Mouse (Mus musculus) heart, embryonic 10.5 days (tissue): ENCODE results near the gene Sgk1. TPM values are rescaled to one million over a fixed set of nuclear protein-coding genes. Genes with fewer than 3 reads are reported as not detected.

Source experiments
- DNase-seq: peaks from one replicate; pipeline ENCODE4 v3.0.0-alpha.2; 2017; ENCODE audit warnings: low spot score
- H3K27ac ChIP-seq: fragments of 300-500 bp; sonication (generic); 2 replicates; pipeline ENCODE4 v1.5.1; 2016; ENCODE audit warnings: mild to moderate bottlenecking
- H3K27me3 ChIP-seq: fragments of 300-500 bp; sonication (generic); 2 replicates; pipeline ENCODE4 v1.6.1; 2016; ENCODE audit warnings: mild to moderate bottlenecking; ENCODE audit not compliant: poor library complexity, insufficient read depth, severe bottlenecking
- H3K36me3 ChIP-seq: fragments of 300-500 bp; sonication (generic); 2 replicates; pipeline ENCODE4 v1.6.1; 2016; ENCODE audit warnings: mild to moderate bottlenecking, moderate library complexity
- H3K4me1 ChIP-seq: fragments of 300-500 bp; sonication (generic); 2 replicates; pipeline ENCODE4 v1.6.1; 2016; ENCODE audit warnings: mild to moderate bottlenecking
- H3K4me3 ChIP-seq: fragments of 300-500 bp; sonication (generic); 2 replicates; pipeline ENCODE4 v1.5.1; 2016; ENCODE audit warnings: mild to moderate bottlenecking, moderate library complexity
- H3K9me3 ChIP-seq: fragments of 300-500 bp; sonication (generic); 2 replicates; pipeline ENCODE4 v1.6.1; 2016; ENCODE audit warnings: mild to moderate bottlenecking, moderate library complexity
- WGBS: fragments of 180-500 bp; shearing (Covaris S2); methylation state at CpG from one replicate; pipeline ENCODE4 v1.1.7; 2016; 5-methylcytosine and 5-hydroxymethylcytosine counted together
- polyA plus RNA-seq: library from polyadenylated mRNA; unstranded; fragments of >200 nt; fragmentation: Nextera tagmentation; extraction: Ambion mirVana; gene quantifications from 2 replicates; pipeline ENCODE4 v1.2.1, GENCODE M21; 2016

The Sgk1 gene
- polyA plus RNA-seq, 1 experiment from 2014 or later: 20.5 TPM

DNA sequence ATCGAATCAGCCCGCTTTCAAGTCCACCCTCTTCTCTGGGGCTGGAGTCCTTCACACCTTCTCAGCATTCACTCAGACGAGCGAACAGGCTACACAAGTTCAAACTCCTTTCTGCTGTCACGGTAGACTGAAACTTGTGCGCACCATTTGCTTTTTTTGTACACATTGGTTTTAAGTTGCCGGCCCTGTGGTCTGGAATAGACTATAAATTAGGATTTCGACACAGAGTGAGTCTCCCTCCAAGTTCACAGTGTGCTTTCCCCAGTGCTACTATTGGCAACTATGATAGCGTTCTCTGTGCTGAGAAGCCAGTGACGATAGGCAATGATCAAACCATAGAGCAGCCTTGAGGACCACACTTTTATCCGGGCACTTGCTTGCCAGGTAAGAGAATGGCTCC lies 91.7 kb downstream of the Sgk1 start:
- Histone ChIP-seq H3K27ac (no peak overlapping the region), H3K27me3 (no peaks in the 10 kb centered on the region), H3K4me1 (peaks cover 24% of the 10 kb centered on the region), H3K36me3 (no peaks in the 10 kb centered on the region), H3K9me3 (no peaks in the 10 kb centered on the region), H3K4me3 (no peak overlapping the region)
- WGBS: 86% methylated on average over 11 of the region's 11 CpGs
- no peak for DNase-seq

GRCm38 (mm10) chr10:21974801-21975200 lies 92.8 kb downstream of the Sgk1 start:
- no peaks in the 10 kb centered on the region for H3K27me3 ChIP-seq
- no peaks in the 10 kb centered on the region for H3K9me3 ChIP-seq
- DNase-seq: no peak
- H3K4me1 ChIP-seq: peaks cover 24% of the 10 kb centered on the region
- 46% methylated on average over 3 of the region's 3 CpGs for WGBS
- no peaks in the 10 kb centered on the region for H3K36me3 ChIP-seq
- H3K27ac ChIP-seq: no peak overlapping the region
- H3K4me3 ChIP-seq: no peak overlapping the region

DNA sequence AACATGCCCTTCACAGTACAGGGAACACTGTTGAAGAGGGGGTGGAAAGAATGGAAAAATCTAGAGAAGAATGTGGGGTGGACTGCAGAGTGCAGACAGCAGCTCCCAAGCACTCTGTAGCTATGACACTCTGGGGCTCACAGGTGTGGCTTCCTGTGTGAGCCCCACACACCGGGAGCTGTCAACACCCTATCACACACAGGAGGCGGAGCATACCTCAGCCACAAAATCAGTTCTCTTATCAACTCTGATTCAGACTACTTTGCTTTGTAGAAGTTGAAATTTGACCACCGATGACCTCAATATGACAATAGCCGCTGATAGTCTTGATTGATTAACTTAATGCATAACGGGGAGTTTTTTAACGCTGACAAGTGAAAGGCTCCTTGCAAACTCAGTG lies 93.4 kb downstream of the Sgk1 start:
- Histone ChIP-seq H3K4me1 (peaks cover 24% of the 10 kb centered on the region), H3K36me3 (no peaks in the 10 kb centered on the region), H3K9me3 (no peaks in the 10 kb centered on the region), H3K27me3 (no peaks in the 10 kb centered on the region), H3K27ac (no peak overlapping the region), H3K4me3 (no peak overlapping the region)
- WGBS: 40% methylated on average over 6 of the region's 6 CpGs
- DNase-seq: no peak

GRCm38 (mm10) chr10:21976253-21976652 lies 94.3 kb downstream of the Sgk1 start:
- WGBS: 68% methylated on average over 5 of the region's 5 CpGs
- Histone ChIP-seq H3K9me3 (no peaks in the 10 kb centered on the region), H3K36me3 (no peaks in the 10 kb centered on the region), H3K27me3 (no peaks in the 10 kb centered on the region), H3K4me3 (no peak overlapping the region), H3K4me1 (peaks cover 24% of the 10 kb centered on the region), H3K27ac (no peak overlapping the region)
- no peak for DNase-seq

DNA sequence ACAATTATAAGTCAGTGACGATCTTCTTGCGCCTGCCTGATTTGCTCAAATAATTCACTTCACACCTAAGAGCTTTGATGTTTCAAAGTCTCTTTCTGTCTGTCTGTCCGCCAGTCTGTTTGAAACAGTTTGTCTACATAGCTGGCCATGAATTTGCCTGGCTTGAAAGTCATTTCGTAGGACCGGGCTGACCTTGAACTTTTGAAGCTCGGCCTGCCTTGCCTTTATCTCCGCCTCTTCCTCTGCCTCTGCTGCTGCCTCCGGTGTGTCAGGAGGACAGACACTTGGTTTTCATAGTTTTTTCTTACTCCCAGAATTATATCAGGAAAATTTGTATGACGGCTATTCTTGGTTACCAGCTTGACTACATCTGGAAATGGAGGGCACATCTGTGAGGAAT lies 96.4 kb downstream of the Sgk1 start:
- no peak overlapping the region for H3K27ac ChIP-seq
- no peak for DNase-seq
- H3K27me3 ChIP-seq: no peaks in the 10 kb centered on the region
- H3K36me3 ChIP-seq: no peaks in the 10 kb centered on the region
- no peak overlapping the region for H3K4me3 ChIP-seq
- WGBS: 79% methylated on average over 9 of the region's 9 CpGs
- H3K9me3 ChIP-seq: no peaks in the 10 kb centered on the region
- H3K4me1 ChIP-seq: peaks cover 23% of the 10 kb centered on the region

- no peak overlapping the region for H3K27ac ChIP-seq
- WGBS: 86% methylated on average over 5 of the region's 5 CpGs
- H3K9me3 ChIP-seq: no peaks in the 10 kb centered on the region
- H3K4me3 ChIP-seq: no peak overlapping the region
- H3K36me3 ChIP-seq: no peaks in the 10 kb centered on the region
- H3K4me1 ChIP-seq: peaks cover 21% of the 10 kb centered on the region
- no peak for DNase-seq
- H3K27me3 ChIP-seq: no peaks in the 10 kb centered on the region
Measured at GRCm38 (mm10) chr10:21979286-21979965, 97.4 kb downstream of the Sgk1 start.

- Histone ChIP-seq H3K36me3 (no peaks in the 10 kb centered on the region), H3K27ac (no peak overlapping the region), H3K4me1 (peaks cover 8% of the 10 kb centered on the region; the same call in 1 of the 2 replicates), H3K9me3 (no peaks in the 10 kb centered on the region), H3K4me3 (no peak overlapping the region), H3K27me3 (no peaks in the 10 kb centered on the region)
- 77% methylated on average over 6 of the region's 6 CpGs for WGBS
- DNase-seq: no peak
Measured at GRCm38 (mm10) chr10:21980780-21981435, 98.9 kb downstream of the Sgk1 start.

- H3K4me3 ChIP-seq: no peak overlapping the region
- H3K27me3 ChIP-seq: no peaks in the 10 kb centered on the region
- H3K9me3 ChIP-seq: no peaks in the 10 kb centered on the region
- H3K4me1 ChIP-seq: peaks cover 2% of the 10 kb centered on the region; the same call in 1 of the 2 replicates
- WGBS: 73% methylated on average over 2 of the region's 2 CpGs
- no peak overlapping the region for H3K27ac ChIP-seq
- no peaks in the 10 kb centered on the region for H3K36me3 ChIP-seq
- no peak for DNase-seq
Measured at GRCm38 (mm10) chr10:21982303-21982702, 100.3 kb downstream of the Sgk1 start.

- Histone ChIP-seq H3K9me3 (no peaks in the 10 kb centered on the region), H3K4me1 (peaks cover 17% of the 10 kb centered on the region; the same call in 1 of the 2 replicates), H3K4me3 (no peak overlapping the region), H3K27ac (no peak overlapping the region), H3K27me3 (0 out of 2 replicates have a peak, but pooled peaks cover 3% of the 10 kb centered on the region), H3K36me3 (no peaks in the 10 kb centered on the region)
- DNase-seq: no peak
- 63% methylated on average over 5 of the region's 5 CpGs for WGBS
Measured at GRCm38 (mm10) chr10:21988489-21988888, 106.5 kb downstream of the Sgk1 start.

DNA sequence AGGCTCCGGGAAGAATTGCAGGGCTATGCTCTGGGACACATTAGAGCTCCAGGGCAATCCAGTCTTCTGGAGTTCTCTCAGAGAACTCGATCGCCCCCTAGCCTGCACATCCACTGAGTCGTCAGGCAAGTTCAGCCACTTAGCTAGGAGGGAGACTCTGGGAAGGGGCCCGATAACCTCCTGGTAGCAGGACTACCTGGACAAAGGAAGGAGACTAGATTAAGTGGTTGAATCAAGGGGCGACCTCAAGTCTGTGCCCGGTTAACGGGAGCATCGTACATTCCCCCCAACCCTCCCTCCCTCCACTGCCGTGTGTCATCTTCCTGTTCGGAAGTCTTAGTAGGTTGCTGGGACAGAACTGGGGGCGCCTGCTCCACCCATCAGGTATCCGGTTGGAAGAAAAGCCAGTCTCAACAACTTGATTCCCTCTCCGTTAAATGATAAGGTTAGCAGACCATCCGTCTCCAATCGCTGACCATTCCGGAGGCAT lies 109.4 kb downstream of the Sgk1 start:
- H3K4me3 ChIP-seq: peak overlapping the region; percentile 69
- peak; percentile 81 for DNase-seq
- peaks cover 17% of the 10 kb centered on the region; the same call in 1 of the 2 replicates for H3K4me1 ChIP-seq
- no peaks in the 10 kb centered on the region for H3K9me3 ChIP-seq
- H3K36me3 ChIP-seq: peaks cover under 1% of the 10 kb centered on the region
- H3K27ac ChIP-seq: peak overlapping the region; percentile 32; the same call in 1 of the 2 replicates
- 16% methylated on average over 17 of the region's 17 CpGs for WGBS
- H3K27me3 ChIP-seq: 0 out of 2 replicates have a peak, but pooled peaks cover 3% of the 10 kb centered on the region

- peaks cover 17% of the 10 kb centered on the region; the same call in 1 of the 2 replicates for H3K4me1 ChIP-seq
- H3K27ac ChIP-seq: peak overlapping the region; percentile 73
Measured at GRCm38 (mm10) chr10:21991986-21992833, 110.2 kb downstream of the Sgk1 start.

DNA sequence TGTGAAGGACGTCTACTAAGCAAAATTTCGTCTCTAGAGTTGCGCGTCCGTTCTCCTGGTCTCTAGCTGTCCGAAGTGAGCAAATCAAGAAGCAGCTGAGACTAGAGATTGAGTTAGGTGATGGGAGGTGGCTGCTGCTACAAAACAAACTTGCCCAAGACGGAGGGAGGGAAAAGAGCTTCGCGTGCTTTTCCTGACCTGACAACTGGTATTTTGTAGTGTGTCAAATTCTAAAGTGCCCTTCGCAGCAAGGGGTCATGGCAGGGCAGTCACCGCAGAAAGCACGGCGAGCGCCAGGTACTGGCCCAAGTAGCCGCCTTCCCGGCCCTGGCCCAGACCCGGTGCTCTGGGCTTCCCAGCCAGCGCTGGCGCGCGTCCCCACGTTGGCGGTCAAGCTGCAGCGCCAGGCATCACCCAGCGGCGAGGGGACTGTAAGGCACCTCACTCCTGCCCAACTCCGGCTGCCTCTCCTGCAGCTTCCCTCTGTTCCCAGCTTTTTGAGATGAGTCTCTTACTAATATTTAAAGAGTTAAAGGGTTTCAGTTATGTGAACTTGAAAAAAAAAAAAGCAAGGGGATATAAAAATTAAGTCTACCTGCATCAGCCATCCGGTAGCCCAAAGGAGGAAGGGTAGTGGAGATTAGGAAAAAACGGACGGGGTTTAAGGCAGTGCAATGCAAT lies 111.0 kb downstream of the Sgk1 start:
- peak overlapping the region; percentile 73 for H3K27ac ChIP-seq
- peak; percentile 91 for DNase-seq
- H3K4me1 ChIP-seq: peaks cover 17% of the 10 kb centered on the region; the same call in 1 of the 2 replicates
- H3K4me3 ChIP-seq: peak overlapping the region; percentile 69
- 0 out of 2 replicates have a peak, but pooled peaks cover 3% of the 10 kb centered on the region for H3K27me3 ChIP-seq
- H3K9me3 ChIP-seq: no peaks in the 10 kb centered on the region
- peaks cover 16% of the 10 kb centered on the region for H3K36me3 ChIP-seq
- under 1% methylated on average over 30 of the region's 30 CpGs for WGBS

More at GRCm38 (mm10) chr10:21991986-21992833, 110.2 kb downstream of the Sgk1 start:
- 16% methylated on average over 17 of the region's 17 CpGs for WGBS
- Histone ChIP-seq H3K27me3 (0 out of 2 replicates have a peak, but pooled peaks cover 3% of the 10 kb centered on the region), H3K4me3 (peak overlapping the region; percentile 69), H3K36me3 (peaks cover 9% of the 10 kb centered on the region), H3K9me3 (no peaks in the 10 kb centered on the region)
- no peak for DNase-seq
